Mouse (Mus musculus): ENCODE measurements around the gene Gm10251.
"Not testable (repeated sequence)": the region's sequence is repeated elsewhere in the genome, so short reads cannot be mapped to it uniquely, and the experiment has no call there.

Gm10251 gene

DNA sequence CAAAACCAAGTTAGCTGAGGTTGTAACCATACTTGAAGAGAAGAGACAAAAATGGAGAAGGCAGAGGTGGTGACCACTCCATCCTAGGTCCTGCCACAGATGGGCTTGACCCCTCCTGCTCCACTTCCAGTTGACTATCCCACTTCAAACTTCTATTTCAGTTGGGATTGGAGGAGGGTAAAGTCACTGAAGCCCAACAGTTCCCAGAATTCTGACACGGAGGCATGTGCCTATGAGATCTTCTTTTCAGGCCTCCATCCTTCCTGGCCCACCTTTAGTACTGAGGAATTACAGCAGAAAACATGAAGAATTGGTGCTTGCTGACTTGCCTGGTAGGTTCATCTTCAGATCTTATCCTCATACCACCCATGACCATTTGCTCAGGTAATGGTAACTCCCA lies at the start of gene Gm10251:
Gene Gm10251, minus strand, starts transcription at position 101 of the 400 bp plus-strand sequence.
- DNase-seq (ENCODE audit: low spot score): not testable (repeated sequence)

DNA sequence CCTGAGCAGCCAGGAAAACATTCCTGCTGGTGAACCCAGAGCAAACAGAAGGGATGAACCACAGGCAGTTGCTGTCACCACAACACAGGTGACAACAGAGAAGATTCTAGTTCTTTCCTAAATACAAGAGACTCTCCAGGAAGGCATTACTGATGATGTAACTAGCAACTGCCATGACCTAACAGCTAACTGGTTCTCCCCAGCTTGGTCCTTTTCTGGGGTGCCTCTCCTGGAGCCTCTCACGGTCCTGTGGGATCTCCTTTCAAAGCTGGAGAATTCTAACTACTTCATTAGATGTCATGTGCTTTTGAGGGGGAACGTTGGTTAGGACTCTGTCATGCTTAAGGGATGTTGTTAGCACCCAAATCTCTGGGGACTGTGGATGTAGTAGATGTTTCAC lies 36.2 kb upstream of the Gm10251 start, which contains the start of gene Gm8050:
Gene Gm8050, minus strand, starts transcription at position 101 of the 400 bp plus-strand sequence.
- not testable (repeated sequence) for DNase-seq (ENCODE audit: low spot score)

DNA sequence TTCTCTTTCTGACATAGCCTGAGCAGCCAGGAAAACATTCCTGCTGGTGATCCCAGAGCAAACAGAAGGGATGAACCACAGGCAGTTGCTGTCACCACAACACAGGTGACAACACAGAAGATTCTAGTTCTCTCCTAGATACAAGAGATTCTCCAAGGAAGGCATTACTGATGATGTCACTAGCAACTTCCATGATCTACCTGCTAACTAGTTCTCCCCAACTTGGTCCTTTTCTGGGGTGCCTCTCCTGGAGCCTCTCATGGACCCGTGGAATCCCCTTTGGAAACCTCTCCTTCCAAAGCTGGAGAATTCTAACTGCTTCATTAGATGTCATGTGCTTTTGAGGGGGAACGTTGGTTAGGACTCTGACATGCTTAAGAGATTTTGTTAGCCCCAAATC lies 61.7 kb downstream of the Gm10251 start, which contains the start of gene Gm3460:
Gene Gm3460, minus strand, starts transcription at position 101 of the 400 bp plus-strand sequence.
- DNase-seq (ENCODE audit: low spot score): not testable (repeated sequence)

DNA sequence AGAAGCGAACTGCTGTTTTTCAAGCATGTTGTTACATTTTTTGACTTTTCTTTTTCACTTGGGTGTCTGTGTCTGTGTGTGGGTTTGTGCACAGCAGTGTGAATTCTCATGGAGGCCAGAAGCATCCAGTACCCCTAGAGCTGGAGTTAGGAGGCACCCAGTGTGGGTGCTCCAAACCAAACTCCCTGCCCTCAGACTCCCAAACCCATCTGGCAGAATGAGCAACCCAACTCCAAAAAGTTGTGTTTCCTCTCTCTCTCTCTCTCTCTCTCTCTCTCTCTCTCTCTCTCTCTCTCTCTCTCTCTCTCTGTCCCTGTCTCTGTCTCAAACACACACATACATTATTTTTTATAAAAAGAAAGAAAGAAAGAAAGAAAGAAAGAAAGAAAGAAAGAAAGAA lies 77.5 kb downstream of the Gm10251 start:
- not testable (repeated sequence) for DNase-seq (ENCODE audit: low spot score)

DNA sequence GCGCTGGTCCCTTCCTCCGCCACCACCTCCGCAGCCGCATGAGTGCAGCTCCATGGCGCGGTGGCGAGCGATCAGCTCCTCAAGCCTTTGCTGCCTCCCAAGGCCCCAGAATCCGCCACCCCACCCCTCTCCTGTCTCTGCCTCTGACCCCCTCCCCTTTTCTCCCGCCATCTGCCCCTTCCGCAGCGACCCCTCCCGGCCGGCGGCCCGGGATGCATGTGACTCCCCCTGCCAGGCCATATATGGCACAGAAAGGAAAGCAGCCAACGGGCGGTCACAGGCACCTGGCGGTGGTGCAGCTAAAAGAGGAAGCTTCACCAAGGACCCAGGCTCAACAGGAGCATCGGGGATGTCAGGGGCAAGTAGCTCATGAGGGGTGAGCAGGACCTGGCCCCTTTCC lies 79.0 kb downstream of the Gm10251 start:
- not testable (repeated sequence) for DNase-seq (ENCODE audit: low spot score)

DNA sequence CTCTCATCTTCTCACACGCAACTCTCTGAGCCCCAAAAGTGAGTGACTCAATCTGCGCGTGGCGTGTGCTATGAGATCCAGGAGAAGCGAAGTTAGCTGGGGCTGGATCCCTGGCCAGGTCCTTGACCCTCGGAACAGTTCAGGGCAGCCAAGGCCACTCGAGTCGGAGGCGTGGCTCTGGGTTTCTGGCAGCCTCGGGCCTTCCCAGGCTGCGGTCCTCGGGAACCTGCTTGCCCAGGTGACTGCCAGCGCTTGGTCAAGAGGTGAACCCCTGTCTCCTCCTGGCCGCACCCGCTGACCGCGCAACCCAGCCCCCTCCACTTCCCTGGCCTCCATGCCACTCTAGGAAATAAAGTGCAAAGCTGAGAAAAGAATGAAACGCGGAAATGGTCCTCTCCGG lies 79.4 kb downstream of the Gm10251 start:
- DNase-seq (ENCODE audit: low spot score): not testable (repeated sequence)

DNA sequence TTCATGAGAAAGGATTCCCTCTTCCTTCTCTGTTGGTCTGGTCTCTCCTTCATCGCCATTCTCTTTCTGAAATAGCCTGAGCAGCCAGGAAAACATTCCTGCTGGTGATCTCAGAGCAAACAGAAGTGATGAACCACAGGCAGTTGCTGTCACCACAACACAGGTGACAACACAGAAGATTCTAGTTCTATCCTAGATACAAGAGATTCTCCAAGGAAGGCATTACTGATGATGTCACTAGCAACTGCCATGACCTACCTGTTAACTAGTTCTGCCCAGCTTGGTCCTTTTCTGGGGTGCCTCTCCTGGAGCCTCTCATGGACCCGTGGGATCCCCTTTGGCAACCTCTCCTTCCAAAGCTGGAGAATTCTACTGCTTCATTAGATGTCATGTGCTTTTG lies 93.5 kb downstream of the Gm10251 start, which contains the start of gene Gm3629:
Gene Gm3629, minus strand, starts transcription at position 101 of the 400 bp plus-strand sequence.
- DNase-seq (ENCODE audit: low spot score): not testable (repeated sequence)
